Mouse (Mus musculus) Patski (cell line): ENCODE data around the gene Igsf11. TPM values are rescaled to one million over a fixed set of nuclear protein-coding genes. Genes with fewer than 3 reads are reported as not detected.

ENCODE experiments used
- ATAC-seq: fragments of 100-300 bp; one replicate; pipeline ENCODE4 v1.8.0; 2021
- CTCF ChIA-PET: fragments of 350-600 bp; sonication (Branson Sonifier 250); formaldehyde crosslinking; loops from one replicate; lab custom pipeline; 2022; ENCODE audit warnings: inconsistent platforms; lab: Charles Lee
- POLR2A ChIA-PET: fragments of 350-600 bp; sonication (Branson Sonifier 250); formaldehyde crosslinking; loops from one replicate; lab custom pipeline; 2022; ENCODE audit warnings: antibody characterized with exemption, inconsistent platforms; lab: Charles Lee
- DNase-seq: peaks from one replicate; pipeline ENCODE4 v3.0.0-alpha.2; 2011; ENCODE audit warnings: low read depth, low spot score
- H3K27me3 ChIP-seq: fragments of 371-371 bp; one replicate; pipeline ENCODE4 v1.5.1; 2021
- CTCF ChIP-seq: fragments of 100-300 bp; IDR thresholded peaks from one replicate; pipeline ENCODE4 v1.5.1; 2021
- in situ Hi-C: fragments of 300-500 bp; cut with MboI; formaldehyde crosslinking; loops from 3 replicates; pipeline ENCODE4 v1.11.1; 2018; ENCODE audit warnings: low pct_unique_long_range_greater_than_20kb, mixed read lengths
- polyA plus RNA-seq: library from polyadenylated mRNA; unstranded; gene quantifications from one replicate; pipeline ENCODE4 v1.2.3, GENCODE M21; 2021

Igsf11 gene
- polyA plus RNA-seq, 1 experiment from 2014 or later: 21.0 TPM

- POLR2A ChIA-PET: interaction anchor here (0.7 kb wide), 1 partner anchor 217 kb away, joined by 4 read pairs; no protein-coding TSS in a partner anchor
- CTCF ChIA-PET: interaction anchor here (1.4 to 2.2 kb wide), 4 partner anchors 9 to 204 kb away, joined by 4 to 6 read pairs (median 4); no protein-coding TSS in a partner anchor
- TF ChIP-seq CTCF: peak; percentile 40
- in situ Hi-C loops: no loop called here
- no peaks in the 10 kb centered on the region for H3K27me3 ChIP-seq
- DNase-seq (no peak), ATAC-seq (no peak)
Measured at GRCm38 (mm10) chr16:39062596-39062995, 170.1 kb downstream of the Igsf11 start.

GRCm38 (mm10) chr16:39065576-39065975, 173.1 kb downstream of the Igsf11 start:
- ChIA-PET CTCF (no interaction called here), POLR2A (interaction anchor here (0.5 kb wide), 1 partner anchor 1228 kb away, joined by 3 read pairs; no protein-coding TSS in a partner anchor)
- ATAC-seq (no peak), DNase-seq (no peak)
- in situ Hi-C loops: no loop called here
- H3K27me3 ChIP-seq: no peaks in the 10 kb centered on the region
- no peak for TF ChIP-seq CTCF

GRCm38 (mm10) chr16:39071431-39071830, 179.0 kb downstream of the Igsf11 start:
- ChIA-PET CTCF (interaction anchor here (1.5 kb wide), 1 partner anchor 21 kb away, joined by 5 read pairs; no protein-coding TSS in a partner anchor), POLR2A (no interaction called here)
- TF ChIP-seq CTCF: no peak
- DNase-seq (no peak), ATAC-seq (no peak)
- no peaks in the 10 kb centered on the region for H3K27me3 ChIP-seq
- in situ Hi-C loops: no loop called here

Other genes with a start within 250 kb of the Igsf11 start
- gene Arhgap31, start 179.4 kb upstream of the Igsf11 start, polyA plus RNA-seq: 0.24 TPM
- 13.0 TPM for gene B4galt4, start 150.4 kb upstream of the Igsf11 start, polyA plus RNA-seq
- gene Upk1b, start 92.3 kb upstream of the Igsf11 start, polyA plus RNA-seq: not detected
- gene 4930435E12Rik, start 63.9 kb upstream of the Igsf11 start, polyA plus RNA-seq: not detected